Mouse (Mus musculus) liver, adult 2 months (tissue): ENCODE results near the gene Bnipl. TPM values are rescaled to one million over a fixed set of nuclear protein-coding genes. Genes with fewer than 3 reads are reported as not detected.

Experiments used
- DNase-seq: peaks from one replicate; pipeline ENCODE4 v3.0.0-alpha.2; 2011; ENCODE audit warnings: low read depth, low spot score; ENCODE audit errors: extremely low read depth
- H3K27ac ChIP-seq: fragments of 200-500 bp; replicated peaks from 2 replicates; pipeline ENCODE4 v1.5.1; 2012; ENCODE audit warnings: low read depth, mild to moderate bottlenecking, control low read depth, inconsistent platforms, low read length; ENCODE audit not compliant: insufficient read depth
- H3K27me3 ChIP-seq: fragments of 200-500 bp; 2 replicates; pipeline ENCODE4 v1.6.1; 2012; ENCODE audit warnings: mild to moderate bottlenecking, moderate library complexity, low read length, inconsistent platforms; ENCODE audit not compliant: control insufficient read depth, insufficient read depth
- H3K36me3 ChIP-seq: fragments of 200-500 bp; 2 replicates; pipeline ENCODE4 v1.6.1; 2012; ENCODE audit warnings: low read length, inconsistent platforms; ENCODE audit not compliant: control insufficient read depth, insufficient read depth
- H3K4me1 ChIP-seq: fragments of 200-500 bp; 2 replicates; pipeline ENCODE4 v1.6.1; 2011; ENCODE audit warnings: low read length; ENCODE audit not compliant: control insufficient read depth, insufficient read depth
- H3K4me3 ChIP-seq: fragments of 200-500 bp; 2 replicates; pipeline ENCODE4 v1.5.1; 2011; ENCODE audit warnings: low read depth, mild to moderate bottlenecking, control low read depth, low read length, moderate library complexity; ENCODE audit not compliant: insufficient read depth
- H3K79me2 ChIP-seq: fragments of 200-500 bp; 2 replicates; pipeline ENCODE4 v1.6.1; 2012; ENCODE audit warnings: inconsistent platforms, mild to moderate bottlenecking, low read length, moderate library complexity; ENCODE audit not compliant: control insufficient read depth, insufficient read depth
- H3K9ac ChIP-seq: fragments of 200-500 bp; 2 replicates; pipeline ENCODE4 v1.6.1; 2012; ENCODE audit warnings: low read depth, mild to moderate bottlenecking, control low read depth, inconsistent platforms, low read length
- CTCF ChIP-seq: fragments of 200-500 bp; IDR thresholded peaks from 2 replicates; pipeline ENCODE4 v1.5.1; 2011; ENCODE audit warnings: low read depth, low read length, control low read depth
- POLR2A ChIP-seq: fragments of 200-500 bp; IDR thresholded peaks from 2 replicates; pipeline ENCODE4 v1.6.1; 2011; ENCODE audit warnings: low read length, control low read depth; ENCODE audit not compliant: insufficient read depth; ENCODE audit errors: extremely low read depth
- WGBS: fragments of 180-500 bp; shearing (Covaris S2); methylation state at CpG from one replicate; pipeline ENCODE4 v1.1.7; 2018; 5-methylcytosine and 5-hydroxymethylcytosine counted together
- polyA plus RNA-seq: library from polyadenylated mRNA; depleted of rRNA; stranded (reverse); fragments of >200 nt; gene quantifications from 2 replicates; pipeline ENCODE4 v1.2.3, GENCODE M21; 2012
- total RNA-seq: library from RNA; depleted of rRNA; stranded (reverse); fragments of >200 nt; gene quantifications from 2 replicates; pipeline ENCODE4 v1.2.3, GENCODE M21; 2014

Bnipl gene
- total and polyA plus RNA-seq, 2 experiments, result 0.16 TPM; not detected in 1

DNA sequence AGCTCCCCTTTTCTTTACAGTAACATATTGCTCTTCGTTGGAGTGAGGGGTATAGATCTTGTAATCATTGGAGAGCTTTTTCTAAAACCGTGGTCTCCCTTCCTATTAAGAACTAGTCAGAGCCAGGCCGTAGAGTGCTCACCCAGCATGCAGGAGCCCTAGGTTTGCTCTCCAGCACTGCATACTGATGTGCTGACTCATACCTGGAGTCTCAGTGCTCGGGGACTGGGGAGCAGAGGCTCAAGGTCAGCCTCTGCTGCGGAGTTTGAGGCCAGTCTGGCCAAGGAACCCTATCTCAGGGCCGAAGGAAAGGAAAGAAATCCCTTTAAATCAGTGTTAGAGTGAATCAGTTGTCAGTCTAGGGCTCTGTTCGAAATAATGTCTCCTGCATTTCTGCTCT is 18.2 kb downstream of the Bnipl start:
- H3K79me2 ChIP-seq, result peaks cover 9% of the 10 kb centered on the region; the same call in 1 of the 2 replicates
- no peak overlapping the region for H3K4me3 ChIP-seq
- no peaks in the 10 kb centered on the region for H3K27me3 ChIP-seq
- no peak for TF ChIP-seq POLR2A
- TF ChIP-seq CTCF, result no peak
- peaks cover 3% of the 10 kb centered on the region for H3K4me1 ChIP-seq
- no peak overlapping the region for H3K27ac ChIP-seq
- 78% methylated on average over 7 of the region's 7 CpGs for WGBS
- DNase-seq, result no peak
- no peak overlapping the region for H3K9ac ChIP-seq
- H3K36me3 ChIP-seq, result peaks cover 12% of the 10 kb centered on the region; the same call in 1 of the 2 replicates

- no peak for TF ChIP-seq CTCF
- no peak for TF ChIP-seq POLR2A
- 92% methylated on average over 13 of the region's 13 CpGs for WGBS
- no peaks in the 10 kb centered on the region for H3K27me3 ChIP-seq
- no peak for DNase-seq
- peak within 1 kb of the TSS; percentile 57 for H3K27ac ChIP-seq
- H3K4me3 ChIP-seq, result no peak within 1 kb of the TSS
- H3K4me1 ChIP-seq, result peaks cover 3% of the 10 kb centered on the region
- peaks cover 9% of the 10 kb centered on the region; the same call in 1 of the 2 replicates for H3K79me2 ChIP-seq
- H3K36me3 ChIP-seq, result peaks cover 12% of the 10 kb centered on the region; the same call in 1 of the 2 replicates
- H3K9ac ChIP-seq, result peak within 1 kb of the TSS; percentile 45
Observed at GRCm38 (mm10) chr3:95231298-95232221, 19.4 kb downstream of the Bnipl start, which contains the start of gene Mllt11. Mllt11 (minus strand) TSS chr3:95232171.

DNA sequence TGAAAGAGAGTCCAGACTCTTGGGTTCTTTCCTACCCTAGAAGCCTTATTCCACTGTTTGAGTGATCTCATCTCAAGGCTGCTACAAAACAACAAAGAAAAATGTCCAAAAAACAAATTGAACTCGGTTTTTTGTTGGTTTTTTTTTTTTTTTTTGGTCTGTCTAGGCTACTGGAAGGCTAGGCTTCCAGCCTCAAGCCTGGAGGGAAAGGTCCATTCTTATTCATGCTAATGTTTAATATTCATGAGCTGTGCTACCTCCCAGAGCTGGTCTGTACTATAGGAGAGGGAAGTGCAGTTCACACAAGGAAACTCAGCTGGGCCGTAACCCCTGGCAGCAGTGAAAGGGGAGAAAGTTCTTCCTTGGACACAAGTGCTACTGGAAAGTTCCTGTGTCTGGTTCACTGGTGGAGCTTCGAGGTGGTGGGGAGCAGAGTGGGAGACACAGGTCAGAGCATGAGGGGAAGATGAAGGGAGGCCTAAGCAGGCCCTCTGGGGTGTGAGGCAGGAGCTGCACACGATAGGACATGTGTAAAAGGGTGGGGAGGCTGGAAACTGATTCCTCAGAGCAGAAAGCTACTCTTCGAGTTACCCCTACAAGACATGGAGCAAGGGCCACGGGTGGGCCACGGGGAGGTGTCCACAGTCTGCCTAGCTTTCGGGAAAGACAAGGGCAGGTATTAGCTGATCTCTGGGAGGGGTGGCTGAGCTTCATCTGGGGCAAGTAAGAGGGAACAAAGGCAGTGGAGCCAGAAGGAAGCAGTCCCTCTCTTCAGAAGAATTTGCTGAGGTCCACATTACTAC is 20.3 kb downstream of the Bnipl start:
- 69% methylated on average over 8 of the region's 8 CpGs for WGBS
- Histone ChIP-seq H3K4me1 (peaks cover 3% of the 10 kb centered on the region), H3K36me3 (peaks cover 12% of the 10 kb centered on the region; the same call in 1 of the 2 replicates), H3K27ac (peak overlapping the region; percentile 78), H3K4me3 (no peak overlapping the region), H3K9ac (peak overlapping the region; percentile 45), H3K27me3 (no peaks in the 10 kb centered on the region), H3K79me2 (peaks cover 9% of the 10 kb centered on the region; the same call in 1 of the 2 replicates)
- TF ChIP-seq POLR2A (no peak), CTCF (no peak)
- DNase-seq, result no peak

DNA sequence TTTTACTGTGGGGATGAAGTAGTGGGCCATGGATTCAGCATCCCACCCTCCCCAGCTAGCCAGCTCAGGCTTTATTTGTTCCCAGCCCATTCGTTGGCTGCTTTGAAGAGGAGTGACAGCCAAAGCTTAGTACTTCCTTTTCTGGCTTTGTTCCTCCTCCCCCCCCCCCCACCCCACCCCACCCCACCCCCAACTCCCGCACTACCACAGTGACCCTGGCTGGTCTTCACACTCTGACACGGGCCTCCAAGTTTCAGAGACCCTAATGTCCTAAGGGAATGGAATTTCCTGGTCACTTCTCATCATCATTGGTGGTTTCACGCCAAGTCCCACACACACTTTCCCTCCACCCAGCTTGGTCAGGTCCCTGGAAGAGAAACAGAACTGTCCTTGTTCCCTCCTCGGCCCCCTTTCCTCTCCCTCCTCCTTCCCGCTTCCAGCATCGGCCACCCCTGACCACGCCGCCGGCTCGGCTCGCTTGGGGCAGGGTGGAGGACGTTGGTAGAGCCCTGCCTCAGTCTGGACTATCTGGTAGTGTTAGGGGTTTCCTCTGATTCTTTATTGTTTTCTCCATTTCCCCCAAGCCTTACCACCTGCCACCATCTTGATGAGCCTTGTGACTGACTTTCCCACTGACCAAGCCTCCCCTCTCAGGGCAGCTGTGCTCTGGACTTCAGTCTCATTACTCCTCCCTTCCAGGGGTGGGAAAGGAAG is 21.1 kb downstream of the Bnipl start:
- Histone ChIP-seq H3K9ac (peak overlapping the region; percentile 90), H3K79me2 (peaks cover 9% of the 10 kb centered on the region; the same call in 1 of the 2 replicates), H3K36me3 (peaks cover 12% of the 10 kb centered on the region; the same call in 1 of the 2 replicates), H3K27ac (peak overlapping the region; percentile 78), H3K4me1 (peaks cover 3% of the 10 kb centered on the region), H3K27me3 (no peaks in the 10 kb centered on the region), H3K4me3 (peak overlapping the region; percentile 74)
- 41% methylated on average over 13 of the region's 13 CpGs for WGBS
- no peak for DNase-seq
- no peak for TF ChIP-seq POLR2A
- TF ChIP-seq CTCF, result no peak
